26 mouse cellular contexts compared by ENCODE assay signal in the genomic region with DNA sequence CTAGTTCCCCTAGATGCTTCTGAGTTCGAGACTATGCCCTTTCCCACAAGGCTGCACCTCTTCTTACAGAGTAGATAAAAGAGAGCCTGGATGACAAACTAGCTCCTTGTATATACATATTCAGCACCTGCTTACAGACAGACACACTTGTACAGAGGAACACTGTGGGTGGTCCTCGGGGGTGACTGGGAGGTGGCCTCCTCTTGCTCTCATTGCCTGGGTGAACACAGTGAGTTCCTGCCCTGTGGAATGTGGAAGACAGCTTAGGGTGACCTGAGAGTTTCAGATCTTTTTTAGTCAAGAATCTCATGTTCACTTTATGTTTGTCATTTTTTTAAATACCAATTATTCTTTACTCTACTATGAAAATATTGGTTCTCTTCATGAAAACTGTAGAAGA.
"Had no signal": no experiment of that assay in that cellular context is flagged by ENCODE, and none has a peak within 500 bp of the region (broad histone marks: within the 10 kb centered on the region; RNA-seq: fewer than 3 reads in every experiment).

No protein-coding gene starts in this region.

- ATAC-seq: hindbrain, embryonic 16.5 days; inflammation-experienced regulatory T-cells, adult 6 months; intestine, embryonic 15.5 days; intestine, postnatal 0 days; liver, embryonic 12.5 days had no signal

- H3K27me3 ChIP-seq: heart, embryonic 12.5 days; hindbrain, embryonic 12.5 days; intestine, embryonic 15.5 days; limb, embryonic 13.5 days; limb, embryonic 15.5 days; liver, embryonic 12.5 days had no signal

- H3K4me2 ChIP-seq: heart, embryonic 12.5 days; hindbrain, embryonic 12.5 days; hindbrain, embryonic 14.5 days; intestine, embryonic 15.5 days; limb, embryonic 13.5 days; limb, embryonic 15.5 days; liver, embryonic 12.5 days had no signal

- H3K9me3 ChIP-seq: heart, embryonic 10.5 days; heart, embryonic 12.5 days; hindbrain, embryonic 10.5 days; hindbrain, embryonic 12.5 days; intestine, embryonic 15.5 days; limb, embryonic 13.5 days; limb, embryonic 15.5 days; liver, embryonic 12.5 days had no signal

- H3K4me3 ChIP-seq: gastrocnemius, adult 2 months; heart, adult 2 months; heart, embryonic 10.5 days; heart, embryonic 12.5 days; hindbrain, embryonic 10.5 days; hindbrain, embryonic 12.5 days; intestine, embryonic 15.5 days; layer of hippocampus, adult 2 months; limb, embryonic 13.5 days; limb, embryonic 15.5 days; liver, embryonic 12.5 days had no signal

- H3K4me1 ChIP-seq: heart, embryonic 10.5 days; heart, embryonic 12.5 days; hindbrain, embryonic 10.5 days; hindbrain, embryonic 12.5 days; intestine, embryonic 15.5 days; limb, embryonic 13.5 days; limb, embryonic 15.5 days; liver, embryonic 12.5 days had no signal

- DNase-seq: gastrocnemius, adult 2 months; gastrocnemius, postnatal 10 days; gastrocnemius, postnatal 25 days; heart, adult 2 months; heart, postnatal 10 days; heart, postnatal 4 days; kidney, adult 18-20 months; kidney, adult 8-10 months; kidney, postnatal 10 days; kidney, postnatal 25 days; kidney, postnatal 4 days; layer of hippocampus, postnatal 36 days; left cerebral cortex, postnatal 4 days had no signal

- H3K36me3 ChIP-seq: intestine, embryonic 15.5 days had no signal

- H3K27ac ChIP-seq: gastrocnemius, adult 2 months; heart, adult 2 months; heart, embryonic 10.5 days; hindbrain, embryonic 10.5 days; hindbrain, embryonic 12.5 days; hindbrain, embryonic 14.5 days; intestine, embryonic 15.5 days; layer of hippocampus, adult 2 months; limb, embryonic 13.5 days; limb, embryonic 15.5 days; liver, embryonic 12.5 days had no signal

- H3K9ac ChIP-seq: heart, embryonic 12.5 days; hindbrain, embryonic 12.5 days; hindbrain, embryonic 14.5 days; intestine, embryonic 15.5 days; limb, embryonic 13.5 days; limb, embryonic 15.5 days; liver, embryonic 12.5 days had no signal
